8 mouse cellular contexts compared by ENCODE assay signal in genomic region chr5:66947958-66948357, GRCm38 (mm10).
A peak's percentile ranks its signal among the peaks of the same experiment; 100 is the strongest.
DNase-seq lines count a peak whose midpoint lies in the region; ATAC-seq lines count a peak whose summit lies in the region.

No protein-coding gene starts in this region.

- H3K4me2 ChIP-seq in kidney, embryonic 14.5 days (replicated peaks; ENCODE audit: low read depth, low read length), result no peak overlapping the region
- H3K4me2 ChIP-seq in midbrain, embryonic 16.5 days (ENCODE audit: low read length), result no peak overlapping the region

- peak overlapping the region; percentile 12; the same call in 1 of the 2 replicates for H3K9ac ChIP-seq in kidney, embryonic 14.5 days (ENCODE audit: low read depth, low read length)
- H3K9ac ChIP-seq in midbrain, embryonic 16.5 days (ENCODE audit: low read depth, low read length), result no peak overlapping the region

- peaks cover 2% of the 10 kb centered on the region; the same call in 1 of the 2 replicates for H3K9me3 ChIP-seq in kidney, embryonic 14.5 days (ENCODE audit: control insufficient read depth, low read length)
- no peaks in the 10 kb centered on the region; the same call in 1 of the 2 replicates for H3K9me3 ChIP-seq in midbrain, embryonic 16.5 days (replicated peaks; ENCODE audit: control insufficient read depth, low read length, poor library complexity, severe bottlenecking)

- H3K27me3 ChIP-seq in kidney, embryonic 14.5 days (ENCODE audit: control insufficient read depth, insufficient read depth, low read length), result no peaks in the 10 kb centered on the region
- no peaks in the 10 kb centered on the region for H3K27me3 ChIP-seq in midbrain, embryonic 16.5 days (ENCODE audit: control insufficient read depth, insufficient read depth, low read depth, low read length)

- no peaks in the 10 kb centered on the region for H3K36me3 ChIP-seq in kidney, embryonic 14.5 days (ENCODE audit: control insufficient read depth, insufficient read depth, low read length)
- H3K36me3 ChIP-seq in midbrain, embryonic 16.5 days (ENCODE audit: control insufficient read depth, insufficient read depth, low read length), result no peaks in the 10 kb centered on the region

- DNase-seq in retina, postnatal 1 day, result peak; percentile 43
- no peak for DNase-seq in retina, embryonic 14.5 days (ENCODE audit: low spot score)
- DNase-seq in cerebellum, postnatal 14 days, result peak; percentile 48 to 63
- DNase-seq in heart, adult 9 months (ENCODE audit: low spot score in 2 of 2), result peak; percentile 71 to 73
- DNase-seq in thymus, postnatal 14 days, result no peak
- DNase-seq in embryo, embryonic 10 days (ENCODE audit: low spot score), result no peak

- H3K4me3 ChIP-seq in kidney, embryonic 14.5 days (ENCODE audit: low read length), result no peak overlapping the region
- no peak overlapping the region for H3K4me3 ChIP-seq in midbrain, embryonic 16.5 days (ENCODE audit: low read depth, low read length)

- 37% methylated on average over 6 of the region's 6 CpGs for WGBS in kidney, embryonic 14.5 days
- 61% methylated on average over 6 of the region's 6 CpGs for WGBS in midbrain, embryonic 16.5 days

- ATAC-seq in kidney, embryonic 14.5 days (ENCODE audit: low FRiP score, low TSS enrichment), result peak; percentile 16; the same call in 1 of the 2 replicates
- 0 out of 2 replicates have a peak, but pooled peaks have one; percentile 54 for ATAC-seq in midbrain, embryonic 16.5 days

- peak overlapping the region; percentile 77; the same call in 1 of the 2 replicates for H3K27ac ChIP-seq in kidney, embryonic 14.5 days (ENCODE audit: low read depth, low read length)
- H3K27ac ChIP-seq in midbrain, embryonic 16.5 days (ENCODE audit: low read length), result peak overlapping the region; percentile 8; the same call in 1 of the 2 replicates

- H3K4me1 ChIP-seq in kidney, embryonic 14.5 days (ENCODE audit: control insufficient read depth, insufficient read depth, low read length), result peaks cover 12% of the 10 kb centered on the region
- H3K4me1 ChIP-seq in midbrain, embryonic 16.5 days (ENCODE audit: control insufficient read depth, insufficient read depth, low read length), result no peaks in the 10 kb centered on the region

Comparison
In these comparisons a context has a peak if more than half of its experiments do, and no peak if none do; other contexts are left out.
1. DNase-seq: peak in retina, postnatal 1 day (single experiment), cerebellum, postnatal 14 days (2 of 2) and heart, adult 9 months (2 of 2); none in retina, embryonic 14.5 days (single experiment), thymus, postnatal 14 days (single experiment) and embryo, embryonic 10 days (single experiment).